Mouse (Mus musculus) spleen, postnatal 36 days (tissue): ENCODE measurements around the gene Bcar1.

Experiments
- DNase-seq, 2 experiments: peaks; one replicate each; pipeline ENCODE4 v3.0.0; 2022; ENCODE audit warnings: low spot score in 2 of 2, mixed read lengths in 1 of 2

The Bcar1 gene

GRCm38 (mm10) chr8:111743792-111744696, at the start of gene Bcar1:
Gene Bcar1 (minus strand): TSS chr8:111743809.
- no peak for DNase-seq

DNA sequence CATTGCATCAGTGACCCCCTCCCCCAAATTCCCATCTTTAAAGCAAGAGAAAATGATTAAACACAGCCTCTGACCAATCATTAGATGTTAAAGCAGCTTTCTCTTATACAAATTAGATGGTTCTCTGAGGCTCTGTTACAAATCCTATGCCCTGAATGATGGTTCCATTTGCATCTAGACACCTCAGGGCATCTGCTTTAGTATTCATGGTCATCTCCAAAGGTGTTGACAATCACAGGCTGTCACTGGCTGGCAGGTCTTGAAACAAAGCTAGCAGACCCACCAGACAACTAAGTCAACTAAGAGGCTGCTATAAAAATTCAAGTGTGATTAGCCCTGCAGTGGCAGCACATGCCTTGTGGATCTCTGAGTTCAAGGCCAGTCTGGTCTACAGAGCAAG, 46.0 kb upstream of the Bcar1 start:
- no peak for DNase-seq

- no peak for DNase-seq
These were observed 45.6 kb upstream of the Bcar1 start for GRCm38 (mm10) chr8:111789200-111789599.

GRCm38 (mm10) chr8:111788497-111788896, 44.9 kb upstream of the Bcar1 start:
- no peak for DNase-seq

GRCm38 (mm10) chr8:111788085-111788484, 44.5 kb upstream of the Bcar1 start:
- no peak for DNase-seq

DNA sequence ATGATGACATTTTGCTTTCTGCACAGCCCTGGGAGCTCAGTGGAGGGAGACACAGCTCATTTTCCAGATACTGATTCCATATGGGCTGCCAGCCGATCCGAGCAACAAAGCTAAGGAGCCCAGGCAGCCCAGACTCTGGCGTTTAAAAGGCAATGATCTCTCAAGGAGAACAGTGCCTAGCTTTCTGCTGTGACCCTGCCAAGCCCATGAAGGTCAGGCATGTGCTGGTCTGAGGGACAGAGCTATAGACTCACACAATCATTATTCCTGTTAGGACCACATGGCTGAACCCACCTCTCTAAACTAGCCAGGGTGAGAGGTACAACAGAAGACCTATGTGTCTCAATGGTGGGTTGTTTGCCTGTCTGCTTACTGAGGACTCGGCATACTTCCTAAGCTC, 44.1 kb upstream of the Bcar1 start:
- DNase-seq, result no peak

- DNase-seq, result no peak
These were observed 43.3 kb upstream of the Bcar1 start for GRCm38 (mm10) chr8:111786701-111787588.

DNA sequence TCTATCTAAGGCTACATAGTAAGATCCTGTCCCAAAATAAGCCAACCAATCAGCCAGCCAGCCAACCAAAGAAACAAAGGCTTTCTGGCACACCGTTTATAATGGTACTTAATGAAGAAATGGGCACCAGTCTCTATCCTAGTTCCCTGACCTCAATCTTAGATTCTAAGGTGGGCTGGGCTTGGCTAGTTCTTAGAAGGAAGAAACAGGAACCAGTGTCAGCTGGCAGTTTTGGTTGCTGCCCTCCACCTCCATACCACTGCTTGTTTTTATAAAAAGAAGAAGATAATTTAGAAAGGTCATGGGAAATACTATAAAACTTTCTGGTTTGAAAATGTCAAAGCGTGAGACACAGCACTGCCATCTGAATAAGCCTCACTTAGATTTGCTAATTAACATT, 42.5 kb upstream of the Bcar1 start:
- DNase-seq, result no peak

DNA sequence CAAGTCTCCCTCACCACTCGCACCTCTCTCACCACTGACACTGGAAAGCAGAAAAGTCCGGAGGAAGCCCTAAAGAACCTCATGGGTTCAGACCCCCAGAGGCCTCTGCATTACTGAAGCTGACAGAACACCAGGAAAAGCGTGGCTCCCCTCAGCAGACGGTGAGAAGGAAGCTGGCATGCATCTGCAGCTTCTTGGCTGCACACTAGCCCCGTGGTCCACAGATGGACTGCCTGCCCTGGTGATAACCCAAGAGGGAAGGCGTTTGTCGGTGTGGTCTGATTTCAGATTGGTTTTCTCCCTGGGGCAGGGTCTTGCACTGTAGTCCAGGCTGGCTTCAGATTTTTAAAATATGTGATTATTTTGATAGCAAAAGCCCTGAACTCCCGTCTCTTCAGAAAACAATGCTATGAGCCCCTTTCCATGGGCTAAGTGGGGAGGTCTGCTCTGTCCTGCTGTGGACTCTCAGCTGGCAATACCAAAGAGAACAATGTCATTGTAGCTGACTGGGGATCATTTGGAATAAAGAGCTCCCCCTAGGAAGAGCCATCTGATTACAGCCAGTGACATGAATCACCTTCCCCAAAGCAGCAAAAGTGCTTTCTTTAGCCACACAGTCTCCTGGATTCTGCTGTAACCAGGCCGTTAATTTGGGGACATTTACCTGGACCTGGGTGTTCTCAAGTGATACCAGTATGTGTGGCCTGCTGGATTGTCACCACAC, 39.2 kb upstream of the Bcar1 start:
- no peak for DNase-seq

GRCm38 (mm10) chr8:111782161-111782560, 38.6 kb upstream of the Bcar1 start:
- DNase-seq, result no peak

DNA sequence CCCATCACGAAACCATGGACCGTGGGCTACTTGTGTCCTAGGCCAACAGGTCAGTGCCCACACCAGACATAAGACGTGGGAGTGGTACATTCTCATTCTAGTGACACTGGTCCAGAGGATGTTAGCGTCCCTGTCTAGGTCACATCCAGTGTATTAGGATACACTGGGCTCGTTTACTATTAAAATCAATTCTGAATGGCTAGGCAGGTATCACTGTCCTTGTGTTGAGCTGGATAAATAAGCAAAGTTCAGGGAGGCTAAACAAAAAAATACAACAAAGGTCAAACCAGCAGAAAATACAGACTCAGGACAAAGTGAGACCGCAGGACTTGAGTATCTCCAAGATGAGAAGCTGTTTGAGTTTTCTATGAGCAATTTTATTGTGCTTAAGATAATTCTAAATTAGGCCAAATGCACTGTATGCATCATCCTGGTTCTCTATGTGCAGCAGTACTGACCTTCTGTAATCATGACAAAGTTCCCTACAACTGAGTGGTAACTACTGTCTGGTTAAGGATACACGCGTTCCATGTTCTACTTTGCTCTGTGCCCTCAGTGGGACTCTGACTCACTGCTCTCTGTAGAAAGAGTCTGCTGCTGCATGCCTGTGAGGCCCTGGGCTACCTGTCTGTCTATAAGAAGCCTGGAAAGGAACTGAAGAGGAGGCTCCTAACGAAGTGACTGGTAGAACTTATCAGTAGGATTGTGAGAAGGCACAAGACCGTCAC, 37.3 kb upstream of the Bcar1 start:
- no peak for DNase-seq

DNA sequence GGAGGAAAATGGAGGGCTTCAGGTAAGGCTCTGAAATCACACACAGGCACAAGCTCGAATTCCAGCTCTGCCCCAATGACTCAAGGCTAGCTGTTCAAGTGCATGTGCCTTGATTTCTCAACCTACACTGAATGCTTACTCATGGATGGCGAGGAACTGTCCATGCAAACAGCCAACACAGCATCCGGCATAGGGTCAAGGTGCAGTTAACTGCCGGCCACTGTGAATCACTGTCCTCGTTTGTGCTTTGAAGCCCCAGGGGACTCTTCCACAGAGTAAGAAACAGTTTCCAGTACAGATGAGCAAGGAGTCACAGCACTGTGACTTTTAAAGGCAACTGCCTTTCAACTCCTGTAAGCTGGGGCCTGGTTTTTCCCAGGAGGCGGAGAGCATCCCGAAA, 36.1 kb upstream of the Bcar1 start:
- no peak for DNase-seq

- DNase-seq, result no peak
These were observed 35.2 kb upstream of the Bcar1 start for GRCm38 (mm10) chr8:111778801-111779200.

DNA sequence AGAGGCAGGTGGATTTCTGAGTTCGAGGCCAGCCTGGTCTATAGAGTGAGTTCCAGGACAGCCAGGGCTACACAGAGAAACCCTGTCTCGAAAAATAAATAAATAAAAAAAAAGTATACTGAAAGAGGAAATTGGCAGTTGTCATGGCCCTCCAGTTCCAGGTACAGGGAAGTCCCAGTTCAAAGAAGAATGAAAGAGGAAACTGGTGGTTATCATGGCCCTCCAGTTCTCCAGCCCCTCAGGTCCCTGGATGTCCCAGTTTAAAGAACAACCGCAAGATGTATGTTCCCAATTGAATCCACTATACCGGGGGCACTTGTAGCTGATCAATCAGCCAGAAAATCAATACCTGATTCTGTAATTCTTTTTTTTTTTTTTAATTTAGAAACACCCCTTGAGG, 32.9 kb upstream of the Bcar1 start:
- no peak for DNase-seq

DNA sequence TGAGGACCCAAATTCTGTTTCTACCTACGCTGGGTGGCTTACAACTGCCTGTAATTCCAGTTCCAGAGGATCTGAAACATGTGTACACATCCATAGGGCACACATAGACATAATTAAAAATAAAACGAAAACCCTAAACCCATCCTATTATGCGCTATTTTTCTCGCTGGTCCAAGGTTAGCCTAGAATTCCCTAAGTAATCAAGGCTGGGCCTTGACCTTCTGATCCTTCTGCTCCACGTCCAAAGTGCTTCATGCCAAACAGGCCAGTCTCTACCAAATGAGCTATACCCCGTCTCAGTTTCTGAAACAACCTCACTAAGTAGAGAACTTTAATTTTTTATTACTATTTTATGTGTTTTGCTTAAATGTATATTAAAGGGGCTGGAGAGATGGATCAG, 32.2 kb upstream of the Bcar1 start:
- no peak for DNase-seq

DNA sequence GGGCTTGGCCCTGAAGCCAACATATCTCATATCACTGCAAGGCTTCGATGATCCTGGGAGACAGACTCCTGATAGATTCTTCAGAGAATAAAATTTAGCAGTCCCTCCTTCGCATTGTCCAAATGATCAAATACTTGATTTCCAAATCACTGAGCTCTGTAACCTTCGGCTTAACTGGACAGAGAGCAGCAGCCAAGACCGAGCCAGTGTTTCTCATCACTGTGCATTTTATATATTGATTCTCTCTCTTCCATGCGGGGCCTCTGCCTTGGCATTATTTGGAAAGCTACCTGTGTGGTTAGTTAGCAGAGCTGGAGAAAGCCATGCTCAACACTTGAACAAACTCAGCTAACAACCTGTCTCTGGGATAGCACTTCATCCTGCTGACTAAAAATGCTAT, 29.9 kb upstream of the Bcar1 start:
- DNase-seq, result no peak

DNA sequence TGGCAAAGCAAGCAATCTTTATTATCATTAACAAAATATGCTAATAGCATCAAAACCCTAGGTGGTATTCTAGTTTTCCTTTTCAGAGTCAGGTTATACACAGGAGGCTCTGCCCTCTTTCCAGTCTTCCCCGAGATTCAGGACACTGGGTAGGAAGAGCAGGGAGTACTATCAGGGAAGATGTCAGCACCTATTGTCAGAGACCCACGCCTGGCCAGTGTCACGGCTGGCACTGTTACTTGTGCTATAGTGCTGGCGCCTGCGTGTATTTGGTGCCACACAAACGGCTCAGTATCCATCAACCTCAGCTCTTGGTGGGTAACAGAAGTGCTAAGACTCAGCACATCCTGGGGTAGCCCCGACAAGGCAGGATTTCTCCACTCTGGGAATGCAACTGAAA, 29.4 kb upstream of the Bcar1 start:
- no peak for DNase-seq

DNA sequence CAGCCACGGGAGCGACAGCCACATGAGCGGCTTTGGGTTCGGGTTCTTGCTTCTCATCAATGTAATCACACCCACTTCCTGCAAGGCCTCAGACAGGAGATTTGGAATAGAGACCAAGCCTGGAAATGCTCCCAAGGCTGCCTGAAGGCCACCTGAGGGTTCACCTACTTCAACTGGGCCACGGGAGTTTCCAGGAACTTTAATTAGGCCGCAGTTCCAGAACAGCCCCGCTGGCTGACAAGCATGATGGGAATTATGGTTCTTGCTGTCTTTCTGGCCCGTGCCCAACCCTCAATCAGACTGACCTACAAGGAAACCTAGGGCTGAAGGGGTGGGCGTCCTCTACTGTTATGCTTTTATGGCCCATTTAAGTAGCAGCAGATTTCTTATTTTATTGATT, 28.5 kb upstream of the Bcar1 start:
- DNase-seq, result no peak

- DNase-seq, result no peak
These were observed 28.0 kb upstream of the Bcar1 start for GRCm38 (mm10) chr8:111771625-111772020.

- DNase-seq, result no peak
These were observed 27.5 kb upstream of the Bcar1 start for GRCm38 (mm10) chr8:111770958-111771624.
